Mouse (Mus musculus): ENCODE measurements around the gene Dbn1.

The Dbn1 gene

GRCm38 (mm10) chr13:55510668-55511491, 23.0 kb upstream of the Dbn1 start:
- DNase-seq (ENCODE audit: low spot score in 2 of 2) = peak; percentile 91 to 93

GRCm38 (mm10) chr13:55510332-55510667, 22.4 kb upstream of the Dbn1 start:
- no peak for DNase-seq (ENCODE audit: low spot score in 2 of 2)

- no peak for DNase-seq (ENCODE audit: low spot score in 2 of 2)
Measured at GRCm38 (mm10) chr13:55508531-55508930, 20.6 kb upstream of the Dbn1 start.

- DNase-seq (ENCODE audit: low spot score in 2 of 2) = no peak
Measured at GRCm38 (mm10) chr13:55507877-55508276, 20.0 kb upstream of the Dbn1 start.

GRCm38 (mm10) chr13:55506697-55507096, 18.8 kb upstream of the Dbn1 start:
- no peak for DNase-seq (ENCODE audit: low spot score in 2 of 2)

- DNase-seq (ENCODE audit: low spot score in 2 of 2) = no peak
Measured at GRCm38 (mm10) chr13:55505810-55506209, 17.9 kb upstream of the Dbn1 start.

- DNase-seq (ENCODE audit: low spot score in 2 of 2) = no peak
Measured at GRCm38 (mm10) chr13:55504390-55504789, 16.5 kb upstream of the Dbn1 start.

GRCm38 (mm10) chr13:55502405-55502804, 14.5 kb upstream of the Dbn1 start:
- no peak for DNase-seq (ENCODE audit: low spot score in 2 of 2)

GRCm38 (mm10) chr13:55500575-55500974, 12.7 kb upstream of the Dbn1 start:
- DNase-seq (ENCODE audit: low spot score in 2 of 2) = no peak

- DNase-seq (ENCODE audit: low spot score in 2 of 2) = no peak
Measured at GRCm38 (mm10) chr13:55498906-55499305, 11.0 kb upstream of the Dbn1 start.

GRCm38 (mm10) chr13:55496661-55497060, 8.8 kb upstream of the Dbn1 start:
- no peak for DNase-seq (ENCODE audit: low spot score in 2 of 2)

- DNase-seq (ENCODE audit: low spot score in 2 of 2) = no peak
Measured at GRCm38 (mm10) chr13:55495702-55496101, 7.8 kb upstream of the Dbn1 start.

GRCm38 (mm10) chr13:55494883-55495621, 7.1 kb upstream of the Dbn1 start:
- DNase-seq (ENCODE audit: low spot score in 2 of 2) = peak; percentile 72 to 80

- no peak for DNase-seq (ENCODE audit: low spot score in 2 of 2)
Measured at GRCm38 (mm10) chr13:55494257-55494656, 6.3 kb upstream of the Dbn1 start.

- no peak for DNase-seq (ENCODE audit: low spot score in 2 of 2)
Measured at GRCm38 (mm10) chr13:55486916-55487577, 864 bp downstream of the Dbn1 start.

GRCm38 (mm10) chr13:55486029-55486794, 1.7 kb downstream of the Dbn1 start:
- no peak for DNase-seq (ENCODE audit: low spot score in 2 of 2)

- DNase-seq (ENCODE audit: low spot score in 2 of 2) = no peak
Measured at GRCm38 (mm10) chr13:55484520-55485088, 3.3 kb downstream of the Dbn1 start.

GRCm38 (mm10) chr13:55483593-55483992, 4.3 kb downstream of the Dbn1 start:
- no peak for DNase-seq (ENCODE audit: low spot score in 2 of 2)

GRCm38 (mm10) chr13:55483071-55483470, 4.8 kb downstream of the Dbn1 start:
- DNase-seq (ENCODE audit: low spot score in 2 of 2) = no peak

- no peak for DNase-seq (ENCODE audit: low spot score in 2 of 2)
Measured at GRCm38 (mm10) chr13:55482542-55482941, 5.4 kb downstream of the Dbn1 start.

GRCm38 (mm10) chr13:55479929-55480328, 8.0 kb downstream of the Dbn1 start:
- no peak for DNase-seq (ENCODE audit: low spot score in 2 of 2)

All from heart, adult 9 months (tissue).